Comparison of ENCODE assay signal across 8 mouse cellular contexts in genomic region chr3:82274945-82275821, GRCm38 (mm10).
A peak's percentile ranks its signal among the peaks of the same experiment; 100 is the strongest.
DNase-seq lines count a peak whose midpoint lies in the region; ATAC-seq lines count a peak whose summit lies in the region.

No protein-coding gene starts in this region.

- H3K27me3 ChIP-seq in forebrain, embryonic 14.5 days (replicated peaks; ENCODE audit: control insufficient read depth, insufficient read depth, low read length): no peaks in the 10 kb centered on the region
- no peaks in the 10 kb centered on the region for H3K27me3 ChIP-seq in heart, embryonic 15.5 days

- H3K4me2 ChIP-seq in forebrain, embryonic 14.5 days (ENCODE audit: low read length): no peak overlapping the region
- H3K4me2 ChIP-seq in heart, embryonic 15.5 days: no peak overlapping the region

- no peaks in the 10 kb centered on the region for H3K36me3 ChIP-seq in forebrain, embryonic 14.5 days (ENCODE audit: control insufficient read depth, insufficient read depth, low read length)
- no peaks in the 10 kb centered on the region for H3K36me3 ChIP-seq in heart, embryonic 15.5 days

- H3K4me1 ChIP-seq in forebrain, embryonic 14.5 days (ENCODE audit: control insufficient read depth, insufficient read depth, low read length): peaks cover 17% of the 10 kb centered on the region
- peaks cover 23% of the 10 kb centered on the region for H3K4me1 ChIP-seq in heart, embryonic 15.5 days (replicated peaks)

- peak; percentile 31 for DNase-seq in kidney, adult 9 months
- no peak for DNase-seq in kidney, adult 18-20 months
- peak; percentile 79 for DNase-seq in forebrain, embryonic 14.5 days (ENCODE audit: low spot score)
- DNase-seq in layer of hippocampus, postnatal 10 days (ENCODE audit: low spot score in 2 of 2): peak; percentile 21 to 41
- DNase-seq in retina, postnatal 1 day: peak; percentile 79
- no peak for DNase-seq in spleen, postnatal 36 days (ENCODE audit: low spot score in 2 of 2)

- H3K27ac ChIP-seq in forebrain, embryonic 14.5 days (ENCODE audit: low read depth, low read length): peak overlapping the region; percentile 41; the same call in 1 of the 2 replicates
- peak overlapping the region; percentile 73 for H3K27ac ChIP-seq in heart, embryonic 15.5 days

- no peaks in the 10 kb centered on the region for H3K9me3 ChIP-seq in forebrain, embryonic 14.5 days (replicated peaks; ENCODE audit: control insufficient read depth, low read length)
- H3K9me3 ChIP-seq in heart, embryonic 15.5 days (replicated peaks): no peaks in the 10 kb centered on the region

- peak; percentile 83 for ATAC-seq in forebrain, embryonic 14.5 days
- peak; percentile 83 for ATAC-seq in heart, embryonic 15.5 days (replicated peaks; ENCODE audit: insufficient number of reproducible peaks, insufficient read depth, low FRiP score, low read depth)
- ATAC-seq in CD4-positive, CD25-positive, alpha-beta regulatory T cell, adult 4 months: no peak

- no peak overlapping the region for H3K9ac ChIP-seq in forebrain, embryonic 14.5 days (ENCODE audit: low read length)
- H3K9ac ChIP-seq in heart, embryonic 15.5 days: no peak overlapping the region

- no peak overlapping the region for H3K4me3 ChIP-seq in forebrain, embryonic 14.5 days (ENCODE audit: low read depth, low read length)
- no peak overlapping the region for H3K4me3 ChIP-seq in heart, embryonic 15.5 days

- WGBS in forebrain, embryonic 14.5 days: 58% methylated on average over 7 of the region's 7 CpGs
- 28% methylated on average over 7 of the region's 7 CpGs for WGBS in heart, embryonic 15.5 days

Comparison
In these comparisons a context has a peak if more than half of its experiments do, and no peak if none do; other contexts are left out.
1. DNase-seq: peak in kidney, adult 9 months (single experiment), forebrain, embryonic 14.5 days (single experiment), layer of hippocampus, postnatal 10 days (2 of 2) and retina, postnatal 1 day (single experiment); none in kidney, adult 18-20 months (single experiment) and spleen, postnatal 36 days (0 of 2).